Mouse (Mus musculus): ENCODE data around the gene Casc3. TPM values are rescaled to one million over a fixed set of nuclear protein-coding genes. Genes with fewer than 3 reads are reported as not detected.
A peak's percentile ranks its signal among the peaks of the same experiment; 100 is the strongest.

Gene Casc3
- polyA plus RNA-seq, 1 experiment from 2014 or later = 12.4 TPM

- H3K36me3 ChIP-seq (ENCODE audit: control insufficient read depth, insufficient read depth, low read length) = peaks cover 23% of the 10 kb centered on the region; the same call in 1 of the 2 replicates
- ATAC-seq (ENCODE audit: low FRiP score, low TSS enrichment) (no peak), DNase-seq (ENCODE audit: low spot score) (peak; percentile 25)
- peak overlapping the region; percentile 67 for H3K4me2 ChIP-seq (replicated peaks; ENCODE audit: low read depth)
- no peaks in the 10 kb centered on the region for H3K9me3 ChIP-seq (ENCODE audit: control insufficient read depth, low read length)
- H3K9ac ChIP-seq (ENCODE audit: low read length) = no peak overlapping the region; the same call in 1 of the 2 replicates
- WGBS = 82% methylated on average over 11 of the region's 11 CpGs
- H3K27ac ChIP-seq (replicated peaks) = peak overlapping the region; percentile 95
- H3K4me3 ChIP-seq (ENCODE audit: low read depth, low read length) = no peak overlapping the region
- H3K4me1 ChIP-seq (replicated peaks; ENCODE audit: control insufficient read depth, insufficient read depth) = peaks cover 9% of the 10 kb centered on the region
- no peaks in the 10 kb centered on the region for H3K27me3 ChIP-seq (ENCODE audit: control insufficient read depth, insufficient read depth, low read length)
- TF ChIP-seq CTCF (IDR thresholded peaks at IDR 0.05; ENCODE audit: low read depth) (no peak), EP300 (optimal IDR thresholded peaks at IDR 0.05) (no peak)
These were observed 32.7 kb upstream of the Casc3 start for GRCm38 (mm10) chr11:98771844-98772525.

GRCm38 (mm10) chr11:98772667-98773171 lies 32.0 kb upstream of the Casc3 start:
- Histone ChIP-seq H3K4me2 (replicated peaks; ENCODE audit: low read depth) (peak overlapping the region; percentile 67), H3K4me1 (replicated peaks; ENCODE audit: control insufficient read depth, insufficient read depth) (peaks cover 16% of the 10 kb centered on the region), H3K4me3 (ENCODE audit: low read depth, low read length) (peak overlapping the region; percentile 59; the same call in 1 of the 2 replicates), H3K9me3 (ENCODE audit: control insufficient read depth, low read length) (no peaks in the 10 kb centered on the region), H3K27me3 (ENCODE audit: control insufficient read depth, insufficient read depth, low read length) (no peaks in the 10 kb centered on the region), H3K27ac (replicated peaks) (peak overlapping the region; percentile 95), H3K36me3 (ENCODE audit: control insufficient read depth, insufficient read depth, low read length) (peaks cover 23% of the 10 kb centered on the region; the same call in 1 of the 2 replicates), H3K9ac (ENCODE audit: low read length) (no peak overlapping the region; the same call in 1 of the 2 replicates)
- 38% methylated on average over 8 of the region's 8 CpGs for WGBS
- ATAC-seq (ENCODE audit: low FRiP score, low TSS enrichment) = peak; percentile 56
- TF ChIP-seq CTCF (IDR thresholded peaks at IDR 0.05; ENCODE audit: low read depth) (no peak), EP300 (optimal IDR thresholded peaks at IDR 0.05) (no peak)
- peak; percentile 88 for DNase-seq (ENCODE audit: low spot score)

- H3K27me3 ChIP-seq (ENCODE audit: control insufficient read depth, insufficient read depth, low read length) = no peaks in the 10 kb centered on the region
- WGBS = 2% methylated on average over 37 of the region's 37 CpGs
- no peaks in the 10 kb centered on the region for H3K9me3 ChIP-seq (ENCODE audit: control insufficient read depth, low read length)
- H3K9ac ChIP-seq (ENCODE audit: low read length) = peak overlapping the region; percentile 82
- H3K4me3 ChIP-seq (ENCODE audit: low read depth, low read length) = peak overlapping the region; percentile 59
- H3K4me2 ChIP-seq (replicated peaks; ENCODE audit: low read depth) = peak overlapping the region; percentile 67
- ATAC-seq (ENCODE audit: low FRiP score, low TSS enrichment) (peak; percentile 84), DNase-seq (ENCODE audit: low spot score) (peak; percentile 100)
- peaks cover 16% of the 10 kb centered on the region for H3K4me1 ChIP-seq (replicated peaks; ENCODE audit: control insufficient read depth, insufficient read depth)
- peak; percentile 64 for TF ChIP-seq EP300 (optimal IDR thresholded peaks at IDR 0.05)
- peak; percentile 38 for TF ChIP-seq CTCF (IDR thresholded peaks at IDR 0.05; ENCODE audit: low read depth)
- peaks cover 22% of the 10 kb centered on the region; the same call in 1 of the 2 replicates for H3K36me3 ChIP-seq (ENCODE audit: control insufficient read depth, insufficient read depth, low read length)
- peak overlapping the region; percentile 95 for H3K27ac ChIP-seq (replicated peaks)
These were observed 30.9 kb upstream of the Casc3 start for GRCm38 (mm10) chr11:98773635-98774295.

GRCm38 (mm10) chr11:98774582-98775347 lies 29.9 kb upstream of the Casc3 start, which contains the start of gene Nr1d1:
Gene Nr1d1 (minus strand): TSS chr11:98775333.
- under 1% methylated on average over 22 of the region's 22 CpGs for WGBS
- TF ChIP-seq EP300 (optimal IDR thresholded peaks at IDR 0.05) (no peak), CTCF (IDR thresholded peaks at IDR 0.05; ENCODE audit: low read depth) (no peak)
- Histone ChIP-seq H3K4me2 (replicated peaks; ENCODE audit: low read depth) (peak within 1 kb of the TSS; percentile 67), H3K9ac (ENCODE audit: low read length) (peak within 1 kb of the TSS; percentile 82), H3K4me3 (ENCODE audit: low read depth, low read length) (peak within 1 kb of the TSS; percentile 59), H3K27me3 (ENCODE audit: control insufficient read depth, insufficient read depth, low read length) (no peaks in the 10 kb centered on the region), H3K36me3 (ENCODE audit: control insufficient read depth, insufficient read depth, low read length) (peaks cover 14% of the 10 kb centered on the region; the same call in 1 of the 2 replicates), H3K27ac (replicated peaks) (peak within 1 kb of the TSS; percentile 95), H3K9me3 (ENCODE audit: control insufficient read depth, low read length) (no peaks in the 10 kb centered on the region), H3K4me1 (replicated peaks; ENCODE audit: control insufficient read depth, insufficient read depth) (peaks cover 16% of the 10 kb centered on the region)
- no peak for ATAC-seq (ENCODE audit: low FRiP score, low TSS enrichment)
- DNase-seq (ENCODE audit: low spot score) = no peak

GRCm38 (mm10) chr11:98775348-98776051 lies 29.2 kb upstream of the Casc3 start:
- under 1% methylated on average over 15 of the region's 15 CpGs for WGBS
- Histone ChIP-seq H3K27me3 (ENCODE audit: control insufficient read depth, insufficient read depth, low read length) (no peaks in the 10 kb centered on the region), H3K9ac (ENCODE audit: low read length) (peak overlapping the region; percentile 39), H3K27ac (replicated peaks) (peak overlapping the region; percentile 95), H3K4me1 (replicated peaks; ENCODE audit: control insufficient read depth, insufficient read depth) (peaks cover 16% of the 10 kb centered on the region), H3K4me2 (replicated peaks; ENCODE audit: low read depth) (peak overlapping the region; percentile 67), H3K4me3 (ENCODE audit: low read depth, low read length) (peak overlapping the region; percentile 59; the same call in 1 of the 2 replicates), H3K36me3 (ENCODE audit: control insufficient read depth, insufficient read depth, low read length) (peaks cover 9% of the 10 kb centered on the region; the same call in 1 of the 2 replicates), H3K9me3 (ENCODE audit: control insufficient read depth, low read length) (no peaks in the 10 kb centered on the region)
- peak; percentile 99 for DNase-seq (ENCODE audit: low spot score)
- ATAC-seq (ENCODE audit: low FRiP score, low TSS enrichment) = peak; percentile 76
- TF ChIP-seq EP300 (optimal IDR thresholded peaks at IDR 0.05) (no peak), CTCF (IDR thresholded peaks at IDR 0.05; ENCODE audit: low read depth) (peak; percentile 27)
